Mouse (Mus musculus): ENCODE data around the gene Nsun7.

- TF ChIP-seq CTCF (IDR thresholded peaks at IDR 0.05; ENCODE audit: borderline replicate concordance, insufficient read depth, low read length) (no peak), POLR2A (IDR thresholded peaks at IDR 0.05; ENCODE audit: low read depth, low read length) (no peak)
Measured at GRCm38 (mm10) chr5:66269616-66270015, 9.9 kb downstream of the Nsun7 start.
